Mouse (Mus musculus) C2C12 (cell line): Measurements from ENCODE around the gene Gm37240. TPM values are rescaled to one million over a fixed set of nuclear protein-coding genes. Genes with fewer than 3 reads are reported as not detected.

Source experiments
- H3K27me3 ChIP-seq: one replicate; pipeline ENCODE4 v1.6.1; 2011; ENCODE audit not compliant: control insufficient read depth, insufficient read depth, insufficient read length
- H3K36me3 ChIP-seq: one replicate; pipeline ENCODE4 v1.6.1; 2011; ENCODE audit not compliant: control insufficient read depth, insufficient read depth
- H3K4me3 ChIP-seq: one replicate; pipeline ENCODE4 v1.5.1; 2011; ENCODE audit warnings: mild to moderate bottlenecking, control low read depth; ENCODE audit not compliant: poor library complexity, insufficient read depth, severe bottlenecking
- H3K79me2 ChIP-seq: one replicate; pipeline ENCODE4 v1.6.1; 2011; ENCODE audit not compliant: control insufficient read depth, insufficient read depth
- H3K79me3 ChIP-seq: one replicate; pipeline ENCODE4 v1.6.1; 2011; ENCODE audit warnings: low read depth, control low read depth
- H3ac ChIP-seq: one replicate; pipeline ENCODE3; 2011; ENCODE audit warnings: low read depth; ENCODE audit not compliant: control insufficient read depth, insufficient read length
- CEBPB ChIP-seq: IDR thresholded peaks from one replicate; pipeline ENCODE4 v1.6.1; 2011; ENCODE audit warnings: low read depth, mild to moderate bottlenecking, control low read depth, moderate library complexity
- CTCF ChIP-seq: IDR thresholded peaks from one replicate; pipeline ENCODE4 v1.5.1; 2011; ENCODE audit not compliant: control insufficient read depth, insufficient read depth, insufficient read length
- FOSL1 ChIP-seq: IDR thresholded peaks from one replicate; pipeline ENCODE4 v1.8.0; 2011; ENCODE audit warnings: mild to moderate bottlenecking, low read length; ENCODE audit not compliant: poor library complexity, insufficient read depth, severe bottlenecking
- MAX ChIP-seq: IDR thresholded peaks from one replicate; pipeline ENCODE4 v1.6.1; 2011; ENCODE audit warnings: mild to moderate bottlenecking, control low read depth
- MYOD1 ChIP-seq: IDR thresholded peaks from one replicate; pipeline ENCODE4 v1.6.1; 2011; ENCODE audit warnings: low read depth; ENCODE audit not compliant: control insufficient read depth, insufficient read length
- MYOG ChIP-seq: IDR thresholded peaks from one replicate; pipeline ENCODE4 v1.6.1; 2011; ENCODE audit not compliant: control insufficient read depth, insufficient read length; ENCODE audit errors: extremely low read depth
- USF1 ChIP-seq: IDR thresholded peaks from one replicate; pipeline ENCODE4 v1.6.1; 2011; ENCODE audit warnings: low read depth, mild to moderate bottlenecking, control low read depth, moderate library complexity
- polyA plus RNA-seq: library from polyadenylated mRNA; unstranded; fragments of >200 nt; fragmentation: generic; extraction: Trizol; gene quantifications from one replicate; pipeline ENCODE4 v1.2.1, GENCODE M21; 2012; ENCODE audit warnings: missing spikeins

The Gm37240 gene
- polyA plus RNA-seq, 1 experiment = 7.3 TPM

- Histone ChIP-seq H3K79me2 (no peaks in the 10 kb centered on the region), H3K4me3 (no peak overlapping the region), H3K79me3 (no peaks in the 10 kb centered on the region), H3K27me3 (peaks cover 10% of the 10 kb centered on the region), H3K36me3 (no peaks in the 10 kb centered on the region), H3ac (no peak overlapping the region)
- TF ChIP-seq MYOG = no peak
- TF ChIP-seq FOSL1 = no peak
- TF ChIP-seq MYOD1 = no peak
- no peak for TF ChIP-seq CEBPB
- no peak for TF ChIP-seq USF1
- no peak for TF ChIP-seq CTCF
- TF ChIP-seq MAX = no peak
Observed at GRCm38 (mm10) chr3:84482121-84482520, 1405.2 kb downstream of the Gm37240 start.

DNA sequence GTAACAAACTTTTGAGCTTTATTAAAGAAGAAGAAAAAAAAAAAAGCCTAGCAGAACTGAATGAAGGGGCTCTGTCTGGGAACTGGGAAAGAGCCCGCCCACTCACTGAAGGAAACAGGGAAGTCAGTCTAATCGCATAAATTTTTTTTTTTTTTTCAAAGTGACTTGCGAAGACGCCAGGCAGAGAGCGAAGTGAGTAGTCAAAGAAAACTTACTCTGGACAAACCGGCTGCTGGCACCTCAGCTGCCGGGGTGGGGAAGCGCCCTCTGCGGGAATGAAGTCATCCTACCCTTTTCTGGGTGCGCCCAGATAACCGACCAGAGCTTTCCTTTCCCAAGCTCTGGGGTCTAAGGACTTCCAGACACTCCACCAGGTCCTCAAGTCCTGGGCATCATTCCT, 1406.2 kb downstream of the Gm37240 start:
- Histone ChIP-seq H3K4me3 (no peak overlapping the region), H3K27me3 (peaks cover 10% of the 10 kb centered on the region), H3K36me3 (no peaks in the 10 kb centered on the region), H3K79me3 (no peaks in the 10 kb centered on the region), H3ac (no peak overlapping the region), H3K79me2 (no peaks in the 10 kb centered on the region)
- TF ChIP-seq CEBPB = no peak
- no peak for TF ChIP-seq USF1
- no peak for TF ChIP-seq CTCF
- no peak for TF ChIP-seq MYOG
- no peak for TF ChIP-seq MYOD1
- TF ChIP-seq FOSL1 = no peak
- no peak for TF ChIP-seq MAX

- Histone ChIP-seq H3K79me2 (no peaks in the 10 kb centered on the region), H3K79me3 (no peaks in the 10 kb centered on the region), H3K27me3 (peaks cover 10% of the 10 kb centered on the region), H3K36me3 (no peaks in the 10 kb centered on the region), H3ac (peak within 1 kb of the TSS; percentile 66), H3K4me3 (no peak within 1 kb of the TSS)
- TF ChIP-seq USF1 (no peak), CEBPB (no peak), MYOD1 (no peak), MAX (no peak), MYOG (no peak), CTCF (no peak), FOSL1 (no peak)
Observed at GRCm38 (mm10) chr3:84480006-84480897, 1407.1 kb downstream of the Gm37240 start, which contains the start of gene Fhdc1. Gene Fhdc1, minus strand, starts transcription at chr3:84480429.

DNA sequence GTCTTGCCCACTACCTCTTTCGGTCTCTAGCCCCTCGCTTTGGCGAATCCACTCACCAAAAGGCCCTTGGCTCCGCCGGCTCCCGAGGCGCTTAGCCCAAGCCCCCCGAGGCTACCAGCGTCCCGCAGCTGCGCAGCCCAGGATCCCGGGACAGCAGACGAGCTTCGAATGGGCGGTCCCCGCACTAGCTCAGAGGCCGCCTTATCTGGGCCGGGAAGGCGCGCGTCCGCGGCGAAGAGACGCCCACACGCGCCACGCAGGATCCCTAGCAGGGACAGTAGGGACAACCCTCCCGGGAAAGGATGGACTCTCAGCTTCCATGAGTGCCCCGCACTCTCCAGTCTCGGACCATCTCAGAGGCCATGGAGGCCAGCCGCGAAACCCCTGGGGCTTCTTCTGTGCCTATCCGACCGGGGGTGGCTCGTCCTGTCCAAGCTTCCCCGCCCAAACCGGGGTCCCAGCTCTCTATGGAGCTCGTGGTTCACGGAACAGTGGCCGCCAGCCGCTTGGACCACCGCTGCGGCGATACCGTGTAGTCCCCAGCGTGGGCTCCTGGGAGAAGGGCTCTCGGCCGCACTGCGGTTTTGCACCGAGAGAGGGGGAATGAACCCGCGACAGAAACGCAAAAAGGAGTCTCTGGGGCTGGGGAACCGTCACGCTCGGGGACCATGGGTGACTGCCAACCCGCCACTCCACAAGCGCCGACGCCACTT, 1407.9 kb downstream of the Gm37240 start:
- H3ac ChIP-seq = peak overlapping the region; percentile 66
- no peaks in the 10 kb centered on the region for H3K36me3 ChIP-seq
- H3K4me3 ChIP-seq = no peak overlapping the region
- peaks cover 10% of the 10 kb centered on the region for H3K27me3 ChIP-seq
- no peaks in the 10 kb centered on the region for H3K79me2 ChIP-seq
- no peaks in the 10 kb centered on the region for H3K79me3 ChIP-seq
- TF ChIP-seq FOSL1 = no peak
- TF ChIP-seq MYOD1 = no peak
- no peak for TF ChIP-seq MAX
- no peak for TF ChIP-seq USF1
- no peak for TF ChIP-seq CTCF
- no peak for TF ChIP-seq CEBPB
- no peak for TF ChIP-seq MYOG

DNA sequence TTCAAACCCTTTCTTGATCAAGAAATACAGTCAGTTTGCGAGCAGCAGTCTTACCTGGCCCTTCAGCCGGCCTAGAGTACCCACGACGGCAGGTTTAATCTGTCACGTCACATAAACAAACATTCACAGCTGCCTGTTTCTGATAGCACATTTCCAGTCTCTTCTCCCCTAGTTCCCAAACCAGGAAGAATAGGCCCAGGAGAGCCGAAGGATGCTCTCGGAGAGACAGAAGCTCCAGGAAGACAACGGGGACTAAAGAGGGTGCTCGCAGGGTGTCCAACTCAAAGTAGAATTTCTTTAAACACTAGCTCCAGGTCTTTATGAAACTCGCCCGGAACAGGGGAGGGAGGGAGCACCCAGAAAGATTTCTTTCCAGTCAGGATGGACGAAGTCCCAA, 1408.4 kb downstream of the Gm37240 start:
- no peaks in the 10 kb centered on the region for H3K79me3 ChIP-seq
- H3K27me3 ChIP-seq = peaks cover 10% of the 10 kb centered on the region
- no peak overlapping the region for H3K4me3 ChIP-seq
- no peaks in the 10 kb centered on the region for H3K79me2 ChIP-seq
- H3ac ChIP-seq = no peak overlapping the region
- TF ChIP-seq MYOG = no peak
- no peak for TF ChIP-seq MYOD1
- no peak for TF ChIP-seq CEBPB
- no peak for TF ChIP-seq CTCF
- TF ChIP-seq USF1 = no peak
- no peak for TF ChIP-seq MAX
- TF ChIP-seq FOSL1 = no peak
- H3K36me3 ChIP-seq = no peaks in the 10 kb centered on the region
